Mouse (Mus musculus): ENCODE results near the gene Ctnnd2. TPM values are rescaled to one million over a fixed set of nuclear protein-coding genes. Genes with fewer than 3 reads are reported as not detected.

Gene Ctnnd2
- polyA plus RNA-seq, 1 experiment from 2014 or later = 0.16 TPM

- H3K4me2 ChIP-seq = no peak overlapping the region
- no peaks in the 10 kb centered on the region for H3K9me3 ChIP-seq (replicated peaks)
- DNase-seq (no peak), ATAC-seq (ENCODE audit: low read depth) (no peak)
- 60% methylated on average over 6 of the region's 6 CpGs for WGBS (ENCODE audit: insufficient replicate concordance)
- no peak overlapping the region for H3K9ac ChIP-seq
- H3K36me3 ChIP-seq = no peaks in the 10 kb centered on the region
- H3K4me3 ChIP-seq (replicated peaks) = no peak overlapping the region
- H3K4me1 ChIP-seq (replicated peaks) = no peaks in the 10 kb centered on the region
- no peak overlapping the region for H3K27ac ChIP-seq
- no peaks in the 10 kb centered on the region for H3K27me3 ChIP-seq
Measured at GRCm38 (mm10) chr15:31008594-31008993, 836.2 kb downstream of the Ctnnd2 start.

DNA sequence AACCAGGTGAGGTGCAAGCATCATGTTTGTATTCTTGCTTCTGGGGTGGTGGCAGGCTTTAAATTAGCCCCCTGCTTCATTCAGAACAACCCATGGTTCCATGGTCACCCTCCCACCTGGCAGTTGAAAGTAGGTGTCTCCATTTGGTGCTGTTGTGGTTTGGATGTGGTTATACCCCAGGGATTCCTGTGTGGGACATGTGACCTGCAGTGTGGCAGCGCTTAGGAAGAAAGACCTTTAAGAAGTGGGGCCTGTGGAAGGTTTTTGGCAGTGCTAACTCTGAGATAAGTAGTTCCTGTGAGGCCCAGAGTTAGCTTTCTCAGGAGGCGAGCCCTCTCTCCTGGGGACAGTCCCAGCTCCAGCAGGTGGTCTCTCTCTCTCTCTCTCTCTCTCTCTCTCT is 848.4 kb downstream of the Ctnnd2 start:
- no peak overlapping the region for H3K9ac ChIP-seq
- 35% methylated on average over 2 of the region's 2 CpGs for WGBS (ENCODE audit: insufficient replicate concordance)
- H3K4me3 ChIP-seq (replicated peaks) = no peak overlapping the region
- 0 out of 2 replicates have a peak, but pooled peaks cover 4% of the 10 kb centered on the region for H3K9me3 ChIP-seq (replicated peaks)
- H3K36me3 ChIP-seq = no peaks in the 10 kb centered on the region
- H3K4me2 ChIP-seq = no peak overlapping the region
- H3K4me1 ChIP-seq (replicated peaks) = no peaks in the 10 kb centered on the region
- DNase-seq = no peak
- no peak for ATAC-seq (ENCODE audit: low read depth)
- H3K27me3 ChIP-seq = no peaks in the 10 kb centered on the region
- no peak overlapping the region for H3K27ac ChIP-seq

- H3K27ac ChIP-seq = no peak overlapping the region
- H3K4me1 ChIP-seq (replicated peaks) = no peaks in the 10 kb centered on the region
- H3K9me3 ChIP-seq (replicated peaks) = 0 out of 2 replicates have a peak, but pooled peaks cover 4% of the 10 kb centered on the region
- ATAC-seq (ENCODE audit: low read depth) (no peak), DNase-seq (no peak)
- no peak overlapping the region for H3K4me2 ChIP-seq
- H3K9ac ChIP-seq = no peak overlapping the region
- no peaks in the 10 kb centered on the region for H3K36me3 ChIP-seq
- no peak overlapping the region for H3K4me3 ChIP-seq (replicated peaks)
- WGBS (ENCODE audit: insufficient replicate concordance) = 70% methylated on average over 1 of the region's 1 CpGs
- no peaks in the 10 kb centered on the region for H3K27me3 ChIP-seq
Measured at GRCm38 (mm10) chr15:31022012-31022411, 849.6 kb downstream of the Ctnnd2 start.

GRCm38 (mm10) chr15:31022497-31022896 is 850.1 kb downstream of the Ctnnd2 start:
- Histone ChIP-seq H3K9ac (no peak overlapping the region), H3K4me1 (replicated peaks) (no peaks in the 10 kb centered on the region), H3K4me3 (replicated peaks) (no peak overlapping the region), H3K9me3 (replicated peaks) (0 out of 2 replicates have a peak, but pooled peaks cover 4% of the 10 kb centered on the region), H3K27me3 (no peaks in the 10 kb centered on the region), H3K27ac (no peak overlapping the region), H3K4me2 (no peak overlapping the region), H3K36me3 (no peaks in the 10 kb centered on the region)
- ATAC-seq (ENCODE audit: low read depth) = no peak
- DNase-seq = no peak
- WGBS (ENCODE audit: insufficient replicate concordance) = 69% methylated on average over 3 of the region's 3 CpGs

DNA sequence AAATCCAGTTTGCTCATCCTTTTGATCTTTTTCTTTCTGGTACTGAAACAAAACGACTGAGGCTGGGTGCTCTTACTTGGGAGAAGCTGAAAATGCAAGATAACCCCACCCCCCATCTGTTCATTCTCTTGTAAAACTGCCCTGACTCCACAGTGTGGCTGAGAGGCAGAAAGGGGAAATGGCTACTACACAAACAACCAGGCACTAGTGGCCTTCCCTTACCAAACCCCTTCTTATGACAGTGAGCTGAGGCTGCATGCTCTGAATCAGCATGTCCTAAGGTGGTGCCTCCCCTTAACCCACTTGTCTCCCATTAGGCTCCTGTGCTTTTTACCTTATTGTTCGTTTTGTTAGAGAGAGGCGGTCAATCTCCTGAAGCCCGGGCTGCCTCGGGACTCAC is 851.4 kb downstream of the Ctnnd2 start:
- no peak overlapping the region for H3K4me3 ChIP-seq (replicated peaks)
- no peak overlapping the region for H3K4me2 ChIP-seq
- H3K27ac ChIP-seq = no peak overlapping the region
- H3K27me3 ChIP-seq = no peaks in the 10 kb centered on the region
- DNase-seq (no peak), ATAC-seq (ENCODE audit: low read depth) (no peak)
- no peak overlapping the region for H3K9ac ChIP-seq
- WGBS (ENCODE audit: insufficient replicate concordance) = 55% methylated on average over 5 of the region's 5 CpGs
- no peaks in the 10 kb centered on the region for H3K36me3 ChIP-seq
- no peaks in the 10 kb centered on the region for H3K4me1 ChIP-seq (replicated peaks)
- no peaks in the 10 kb centered on the region for H3K9me3 ChIP-seq (replicated peaks)

DNA sequence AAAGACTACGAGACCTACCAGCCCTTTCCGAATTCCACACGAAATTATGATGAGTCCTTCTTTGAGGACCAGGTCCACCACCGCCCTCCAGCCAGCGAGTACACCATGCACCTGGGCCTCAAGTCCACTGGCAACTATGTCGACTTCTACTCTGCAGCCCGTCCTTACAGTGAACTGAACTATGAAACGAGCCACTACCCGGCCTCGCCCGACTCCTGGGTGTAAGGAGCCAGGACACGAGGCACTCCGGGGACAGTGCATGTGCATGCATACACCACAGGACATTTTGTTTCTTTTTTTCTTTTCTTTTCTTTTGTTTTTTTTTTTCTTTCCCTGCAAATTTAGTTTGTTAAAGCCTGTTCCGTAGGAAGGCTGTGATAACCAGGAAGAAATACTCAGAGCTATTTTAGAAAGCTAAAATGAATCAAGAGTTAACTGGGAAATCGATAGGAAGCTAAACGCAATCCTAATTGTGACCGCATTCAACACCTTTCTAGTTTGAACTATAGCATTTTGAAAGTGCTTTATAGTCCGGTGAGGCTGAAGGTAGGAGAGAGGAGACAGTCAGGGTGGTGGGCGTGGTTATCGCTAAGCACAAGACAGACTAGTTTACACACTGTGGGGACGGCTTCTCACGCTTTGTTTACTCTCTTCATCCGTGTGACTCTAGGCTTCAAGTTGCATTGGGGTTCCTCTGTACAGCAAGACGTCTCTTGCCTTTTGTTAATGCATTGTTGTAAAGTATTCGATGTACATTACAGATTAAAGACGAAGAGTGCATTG is 855.2 kb downstream of the Ctnnd2 start:
- ATAC-seq (ENCODE audit: low read depth) (no peak), DNase-seq (no peak)
- H3K4me3 ChIP-seq (replicated peaks) = no peak overlapping the region
- H3K4me2 ChIP-seq = no peak overlapping the region
- H3K4me1 ChIP-seq (replicated peaks) = no peaks in the 10 kb centered on the region
- no peaks in the 10 kb centered on the region for H3K9me3 ChIP-seq (replicated peaks)
- H3K27me3 ChIP-seq = no peaks in the 10 kb centered on the region
- H3K9ac ChIP-seq = no peak overlapping the region
- no peaks in the 10 kb centered on the region for H3K36me3 ChIP-seq
- H3K27ac ChIP-seq = no peak overlapping the region
- 73% methylated on average over 26 of the region's 26 CpGs for WGBS (ENCODE audit: insufficient replicate concordance)

- ATAC-seq (ENCODE audit: low read depth) = no peak
Measured at GRCm38 (mm10) chr15:31044983-31045382, 872.6 kb downstream of the Ctnnd2 start.

GRCm38 (mm10) chr15:31051496-31051895 is 879.1 kb downstream of the Ctnnd2 start:
- Histone ChIP-seq H3K36me3 (no peaks in the 10 kb centered on the region), H3K27me3 (no peaks in the 10 kb centered on the region), H3K4me3 (replicated peaks) (no peak overlapping the region), H3K4me1 (replicated peaks) (no peaks in the 10 kb centered on the region), H3K4me2 (no peak overlapping the region), H3K9ac (no peak overlapping the region), H3K27ac (no peak overlapping the region), H3K9me3 (replicated peaks) (no peaks in the 10 kb centered on the region)
- DNase-seq = no peak
- WGBS (ENCODE audit: insufficient replicate concordance) = 69% methylated on average over 5 of the region's 5 CpGs
- no peak for ATAC-seq (ENCODE audit: low read depth)

More at GRCm38 (mm10) chr15:31044983-31045382, 872.6 kb downstream of the Ctnnd2 start:
- Histone ChIP-seq H3K9me3 (replicated peaks) (no peaks in the 10 kb centered on the region), H3K27me3 (no peaks in the 10 kb centered on the region), H3K4me2 (no peak overlapping the region), H3K36me3 (no peaks in the 10 kb centered on the region), H3K4me3 (replicated peaks) (no peak overlapping the region), H3K4me1 (replicated peaks) (no peaks in the 10 kb centered on the region), H3K27ac (no peak overlapping the region), H3K9ac (no peak overlapping the region)
- DNase-seq = no peak
- 30% methylated on average over 1 of the region's 1 CpGs for WGBS (ENCODE audit: insufficient replicate concordance)

GRCm38 (mm10) chr15:31056145-31056544 is 883.8 kb downstream of the Ctnnd2 start:
- no peak for DNase-seq
- no peak for ATAC-seq (ENCODE audit: low read depth)

GRCm38 (mm10) chr15:31058315-31058714 is 885.9 kb downstream of the Ctnnd2 start:
- no peak overlapping the region for H3K4me3 ChIP-seq (replicated peaks)
- no peak overlapping the region for H3K9ac ChIP-seq
- no peaks in the 10 kb centered on the region for H3K36me3 ChIP-seq
- H3K27me3 ChIP-seq = no peaks in the 10 kb centered on the region
- H3K27ac ChIP-seq = no peak overlapping the region
- WGBS (ENCODE audit: insufficient replicate concordance) = 65% methylated on average over 6 of the region's 6 CpGs
- no peaks in the 10 kb centered on the region for H3K4me1 ChIP-seq (replicated peaks)
- DNase-seq (no peak), ATAC-seq (ENCODE audit: low read depth) (no peak)
- H3K9me3 ChIP-seq (replicated peaks) = no peaks in the 10 kb centered on the region
- H3K4me2 ChIP-seq = no peak overlapping the region

More at GRCm38 (mm10) chr15:31056145-31056544, 883.8 kb downstream of the Ctnnd2 start:
- no peaks in the 10 kb centered on the region for H3K9me3 ChIP-seq (replicated peaks)
- H3K4me2 ChIP-seq = no peak overlapping the region
- no peak overlapping the region for H3K4me3 ChIP-seq (replicated peaks)
- no peaks in the 10 kb centered on the region for H3K4me1 ChIP-seq (replicated peaks)
- no peaks in the 10 kb centered on the region for H3K36me3 ChIP-seq
- H3K9ac ChIP-seq = no peak overlapping the region
- WGBS (ENCODE audit: insufficient replicate concordance) = 34% methylated on average over 3 of the region's 3 CpGs
- no peaks in the 10 kb centered on the region for H3K27me3 ChIP-seq
- H3K27ac ChIP-seq = no peak overlapping the region

- no peaks in the 10 kb centered on the region for H3K9me3 ChIP-seq (replicated peaks)
- H3K4me3 ChIP-seq (replicated peaks) = no peak overlapping the region
- ATAC-seq (ENCODE audit: low read depth) (no peak), DNase-seq (no peak)
- H3K27ac ChIP-seq = no peak overlapping the region
- WGBS (ENCODE audit: insufficient replicate concordance) = 45% methylated on average over 3 of the region's 3 CpGs
- H3K4me1 ChIP-seq (replicated peaks) = no peaks in the 10 kb centered on the region
- H3K27me3 ChIP-seq = no peaks in the 10 kb centered on the region
- H3K4me2 ChIP-seq = no peak overlapping the region
- H3K36me3 ChIP-seq = no peaks in the 10 kb centered on the region
- H3K9ac ChIP-seq = no peak overlapping the region
Measured at GRCm38 (mm10) chr15:31063734-31064133, 891.3 kb downstream of the Ctnnd2 start.

- ATAC-seq (ENCODE audit: low read depth) = no peak
- Histone ChIP-seq H3K36me3 (no peaks in the 10 kb centered on the region), H3K9me3 (replicated peaks) (no peaks in the 10 kb centered on the region), H3K9ac (no peak overlapping the region), H3K27ac (no peak overlapping the region), H3K4me1 (replicated peaks) (no peaks in the 10 kb centered on the region), H3K4me2 (no peak overlapping the region), H3K4me3 (replicated peaks) (no peak overlapping the region), H3K27me3 (no peaks in the 10 kb centered on the region)
- WGBS (ENCODE audit: insufficient replicate concordance) = 41% methylated on average over 2 of the region's 2 CpGs
- no peak for DNase-seq
Measured at GRCm38 (mm10) chr15:31068127-31068526, 895.7 kb downstream of the Ctnnd2 start.

Data from liver, embryonic 13.5 days (tissue).